Mouse (Mus musculus) brain, embryonic 14.5 days (tissue): ENCODE measurements around the gene Atp5mpl.

Experiments used
- CTCF ChIP-seq: fragments of 200-500 bp; IDR thresholded peaks from 2 replicates; pipeline ENCODE4 v1.5.1; 2012; ENCODE audit warnings: inconsistent platforms, mild to moderate bottlenecking, moderate library complexity, borderline replicate concordance; ENCODE audit not compliant: insufficient read depth, insufficient read length; ENCODE audit errors: extremely low read depth
- POLR2A ChIP-seq: fragments of 200-500 bp; IDR thresholded peaks from 2 replicates; pipeline ENCODE4 v1.6.1; 2012; ENCODE audit warnings: mild to moderate bottlenecking, inconsistent platforms, borderline replicate concordance; ENCODE audit not compliant: poor library complexity, insufficient read depth, insufficient read length, severe bottlenecking; ENCODE audit errors: extremely low read depth

GRCm38 (mm10) chr12:111956173-111956572 lies 10.6 kb downstream of the Atp5mpl start:
- TF ChIP-seq CTCF (no peak), POLR2A (no peak)
